Mouse (Mus musculus): ENCODE results near the gene Sim2.

Gene Sim2

GRCm38 (mm10) chr16:94168655-94169545 lies 84.2 kb downstream of the Sim2 start:
- no peak for DNase-seq (ENCODE audit: low spot score)

DNA sequence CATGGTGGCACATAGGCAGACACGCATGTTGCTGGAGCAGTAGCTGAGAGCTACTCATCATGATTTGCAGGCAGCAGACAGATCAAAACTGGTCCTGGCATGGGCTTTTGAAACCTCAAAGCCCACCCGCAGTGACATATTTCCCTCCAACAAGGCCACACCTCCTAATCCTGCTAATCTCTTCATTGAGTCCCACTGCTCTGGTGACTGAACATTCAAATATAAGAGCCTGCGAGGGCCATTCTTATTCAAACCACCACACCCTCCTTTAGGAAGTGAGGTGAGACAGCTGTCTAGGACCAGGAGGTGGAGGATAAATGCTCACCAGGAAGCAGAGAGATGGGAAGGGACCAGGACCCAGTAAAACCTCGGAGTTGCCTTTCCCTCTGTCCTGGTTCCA lies 85.5 kb downstream of the Sim2 start:
- no peak for DNase-seq (ENCODE audit: low spot score)

DNA sequence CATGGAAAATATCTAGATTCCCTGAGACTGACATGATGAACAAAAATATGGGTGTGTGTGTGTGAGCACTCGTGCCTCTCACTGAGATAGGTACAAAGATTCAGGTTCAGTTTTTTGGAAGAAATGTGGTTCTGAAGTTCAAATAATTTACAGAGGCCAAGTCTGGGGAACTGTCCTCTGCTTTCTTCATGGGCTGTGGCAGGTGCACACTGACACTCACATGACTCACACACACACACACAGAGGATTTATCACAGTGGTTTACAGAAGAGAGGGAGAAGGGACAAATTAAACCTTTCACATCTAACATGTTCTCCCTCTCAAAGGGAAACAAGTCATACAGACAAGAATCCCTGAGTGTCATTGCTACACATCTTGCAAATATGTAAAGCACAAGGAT lies 88.6 kb downstream of the Sim2 start:
- no peak for DNase-seq (ENCODE audit: low spot score)

- no peak for DNase-seq (ENCODE audit: low spot score)
Observed at GRCm38 (mm10) chr16:94175366-94175986, 90.7 kb downstream of the Sim2 start.

Measured in urinary bladder, postnatal 25 days (tissue).